Mouse (Mus musculus): ENCODE data around the gene Epb41l1. TPM values are rescaled to one million over a fixed set of nuclear protein-coding genes. Genes with fewer than 3 reads are reported as not detected.
"Not testable (repeated sequence)": the region's sequence is repeated elsewhere in the genome, so short reads cannot be mapped to it uniquely, and the experiment has no call there.

Epb41l1 gene
- polyA plus RNA-seq, 1 experiment from 2014 or later: 3.3 TPM

- Histone ChIP-seq H3K9ac (no peak overlapping the region), H3K4me3 (replicated peaks) (no peak overlapping the region), H3K4me1 (peaks cover 7% of the 10 kb centered on the region; the same call in 1 of the 2 replicates), H3K27ac (no peak overlapping the region), H3K36me3 (no peaks in the 10 kb centered on the region), H3K9me3 (no peaks in the 10 kb centered on the region), H3K4me2 (no peak overlapping the region), H3K27me3 (replicated peaks) (no peaks in the 10 kb centered on the region)
- 11% methylated on average over 3 of the region's 3 CpGs for WGBS
- ATAC-seq (ENCODE audit: insufficient read depth, low FRiP score, low read depth): peak; percentile 65; the same call in 1 of the 2 replicates
These were observed 13.7 kb upstream of the Epb41l1 start for GRCm38 (mm10) chr2:156406987-156407386.

DNA sequence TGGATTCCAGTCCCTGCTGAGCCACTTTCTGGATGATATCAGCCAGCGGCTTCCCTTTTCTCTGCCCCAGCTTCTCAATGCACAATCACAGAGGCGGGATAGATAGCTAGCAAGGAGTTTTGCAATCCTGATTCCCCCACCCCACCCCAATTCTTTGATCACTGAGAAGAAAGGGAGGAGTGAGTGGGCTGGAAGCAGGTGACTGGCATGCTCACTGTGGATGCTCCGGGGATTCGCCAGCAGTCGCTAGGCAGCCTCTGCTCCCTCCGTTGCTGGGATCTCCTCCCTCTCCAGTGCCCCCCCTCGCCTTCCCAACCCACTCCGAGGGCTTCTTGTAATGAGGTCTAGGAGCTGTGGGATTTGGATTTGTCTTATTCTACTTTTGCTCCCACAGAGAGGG lies 12.5 kb upstream of the Epb41l1 start:
- peaks cover 7% of the 10 kb centered on the region; the same call in 1 of the 2 replicates for H3K4me1 ChIP-seq
- H3K4me3 ChIP-seq (replicated peaks): no peak overlapping the region
- no peak overlapping the region for H3K4me2 ChIP-seq
- no peaks in the 10 kb centered on the region for H3K9me3 ChIP-seq
- no peaks in the 10 kb centered on the region for H3K36me3 ChIP-seq
- no peak for ATAC-seq (ENCODE audit: insufficient read depth, low FRiP score, low read depth)
- H3K27ac ChIP-seq: no peak overlapping the region
- WGBS: 38% methylated on average over 8 of the region's 8 CpGs
- H3K9ac ChIP-seq: no peak overlapping the region
- no peaks in the 10 kb centered on the region for H3K27me3 ChIP-seq (replicated peaks)

GRCm38 (mm10) chr2:156411348-156411747 lies 9.4 kb upstream of the Epb41l1 start:
- H3K9ac ChIP-seq; H3K27me3 ChIP-seq (replicated peaks); H3K27ac ChIP-seq; H3K36me3 ChIP-seq; H3K9me3 ChIP-seq; H3K4me1 ChIP-seq; H3K4me2 ChIP-seq; H3K4me3 ChIP-seq (replicated peaks); ATAC-seq (ENCODE audit: insufficient read depth, low FRiP score, low read depth): not testable (repeated sequence)
- WGBS: 79% methylated on average over 5 of the region's 7 CpGs

DNA sequence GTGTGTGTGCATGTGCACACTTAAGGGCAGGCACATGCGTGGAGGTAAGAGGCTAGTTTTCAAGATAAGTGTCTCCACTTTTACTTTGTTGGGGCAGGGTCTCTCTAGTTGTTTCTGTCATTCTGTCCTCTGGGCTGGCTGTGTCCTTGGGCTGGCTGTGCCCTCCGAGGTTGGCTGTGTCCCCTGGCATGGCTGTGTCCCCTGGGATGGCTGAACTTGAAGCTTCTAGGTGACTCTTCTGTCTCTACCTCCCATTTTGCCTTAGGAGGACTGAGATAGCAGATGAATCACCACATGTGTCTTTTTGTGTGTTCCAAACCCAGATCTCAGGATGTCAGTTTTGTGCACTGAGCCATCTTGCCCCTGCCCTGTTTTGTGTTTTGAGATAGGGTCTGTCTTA lies 5.7 kb upstream of the Epb41l1 start:
- H3K4me3 ChIP-seq (replicated peaks): no peak overlapping the region
- no peak overlapping the region for H3K4me2 ChIP-seq
- no peaks in the 10 kb centered on the region for H3K27me3 ChIP-seq (replicated peaks)
- ATAC-seq (ENCODE audit: insufficient read depth, low FRiP score, low read depth): no peak
- no peaks in the 10 kb centered on the region for H3K4me1 ChIP-seq
- WGBS: 76% methylated on average over 2 of the region's 2 CpGs
- H3K9me3 ChIP-seq: no peaks in the 10 kb centered on the region
- H3K9ac ChIP-seq: no peak overlapping the region
- H3K27ac ChIP-seq: no peak overlapping the region
- no peaks in the 10 kb centered on the region for H3K36me3 ChIP-seq

GRCm38 (mm10) chr2:156415674-156416073 lies 5.0 kb upstream of the Epb41l1 start:
- Histone ChIP-seq H3K36me3 (no peaks in the 10 kb centered on the region), H3K27me3 (replicated peaks) (peaks cover 6% of the 10 kb centered on the region; the same call in 1 of the 2 replicates), H3K9ac (no peak overlapping the region), H3K9me3 (no peaks in the 10 kb centered on the region), H3K4me1 (peaks cover 6% of the 10 kb centered on the region; the same call in 1 of the 2 replicates), H3K4me2 (no peak overlapping the region), H3K27ac (no peak overlapping the region), H3K4me3 (replicated peaks) (no peak overlapping the region)
- WGBS: 66% methylated on average over 5 of the region's 5 CpGs
- ATAC-seq (ENCODE audit: insufficient read depth, low FRiP score, low read depth): no peak

DNA sequence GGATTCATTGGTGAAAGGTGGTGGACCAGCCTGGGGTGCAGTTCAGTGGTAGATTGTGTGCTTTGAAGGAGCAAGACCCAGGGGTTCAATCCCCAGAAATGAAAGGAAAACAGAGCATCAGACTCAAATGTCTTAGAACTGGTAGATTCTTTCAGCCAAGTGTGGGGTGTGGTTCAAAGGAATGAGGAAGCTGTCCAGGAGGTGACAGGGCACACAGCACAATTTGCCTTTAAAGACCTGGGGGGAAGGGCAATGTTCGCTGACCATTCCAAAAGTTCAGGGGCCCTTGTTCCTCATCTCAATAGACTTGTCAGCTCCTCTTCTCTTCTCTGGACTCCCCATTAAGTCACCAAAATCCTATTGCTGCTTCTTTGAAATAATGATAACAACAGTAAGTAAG lies 3.5 kb upstream of the Epb41l1 start:
- no peak for ATAC-seq (ENCODE audit: insufficient read depth, low FRiP score, low read depth)
- Histone ChIP-seq H3K27ac (no peak overlapping the region), H3K4me1 (peaks cover 16% of the 10 kb centered on the region), H3K9me3 (no peaks in the 10 kb centered on the region), H3K4me2 (no peak overlapping the region), H3K9ac (no peak overlapping the region), H3K36me3 (no peaks in the 10 kb centered on the region), H3K27me3 (replicated peaks) (peaks cover 11% of the 10 kb centered on the region; the same call in 1 of the 2 replicates), H3K4me3 (replicated peaks) (no peak overlapping the region)
- 46% methylated on average over 1 of the region's 1 CpGs for WGBS

- Histone ChIP-seq H3K4me1 (peaks cover 19% of the 10 kb centered on the region), H3K36me3 (no peaks in the 10 kb centered on the region), H3K9me3 (no peaks in the 10 kb centered on the region), H3K9ac (no peak overlapping the region), H3K4me3 (replicated peaks) (no peak overlapping the region), H3K4me2 (no peak overlapping the region), H3K27me3 (replicated peaks) (peaks cover 12% of the 10 kb centered on the region), H3K27ac (no peak overlapping the region)
- ATAC-seq (ENCODE audit: insufficient read depth, low FRiP score, low read depth): no peak
- 82% methylated on average over 5 of the region's 5 CpGs for WGBS
These were observed 2.2 kb upstream of the Epb41l1 start for GRCm38 (mm10) chr2:156418467-156418866.

- peak; percentile 9; the same call in 1 of the 2 replicates for ATAC-seq (ENCODE audit: insufficient read depth, low FRiP score, low read depth)
- H3K4me2 ChIP-seq: peak overlapping the region; percentile 98
- H3K27ac ChIP-seq: no peak overlapping the region
- no peaks in the 10 kb centered on the region for H3K9me3 ChIP-seq
- 19% methylated on average over 14 of the region's 14 CpGs for WGBS
- H3K36me3 ChIP-seq: no peaks in the 10 kb centered on the region
- peaks cover 19% of the 10 kb centered on the region for H3K27me3 ChIP-seq (replicated peaks)
- peaks cover 22% of the 10 kb centered on the region for H3K4me1 ChIP-seq
- peak overlapping the region; percentile 56; the same call in 1 of the 2 replicates for H3K9ac ChIP-seq
- H3K4me3 ChIP-seq (replicated peaks): peak overlapping the region; percentile 63
These were observed 399 bp upstream of the Epb41l1 start for GRCm38 (mm10) chr2:156420327-156420693.

DNA sequence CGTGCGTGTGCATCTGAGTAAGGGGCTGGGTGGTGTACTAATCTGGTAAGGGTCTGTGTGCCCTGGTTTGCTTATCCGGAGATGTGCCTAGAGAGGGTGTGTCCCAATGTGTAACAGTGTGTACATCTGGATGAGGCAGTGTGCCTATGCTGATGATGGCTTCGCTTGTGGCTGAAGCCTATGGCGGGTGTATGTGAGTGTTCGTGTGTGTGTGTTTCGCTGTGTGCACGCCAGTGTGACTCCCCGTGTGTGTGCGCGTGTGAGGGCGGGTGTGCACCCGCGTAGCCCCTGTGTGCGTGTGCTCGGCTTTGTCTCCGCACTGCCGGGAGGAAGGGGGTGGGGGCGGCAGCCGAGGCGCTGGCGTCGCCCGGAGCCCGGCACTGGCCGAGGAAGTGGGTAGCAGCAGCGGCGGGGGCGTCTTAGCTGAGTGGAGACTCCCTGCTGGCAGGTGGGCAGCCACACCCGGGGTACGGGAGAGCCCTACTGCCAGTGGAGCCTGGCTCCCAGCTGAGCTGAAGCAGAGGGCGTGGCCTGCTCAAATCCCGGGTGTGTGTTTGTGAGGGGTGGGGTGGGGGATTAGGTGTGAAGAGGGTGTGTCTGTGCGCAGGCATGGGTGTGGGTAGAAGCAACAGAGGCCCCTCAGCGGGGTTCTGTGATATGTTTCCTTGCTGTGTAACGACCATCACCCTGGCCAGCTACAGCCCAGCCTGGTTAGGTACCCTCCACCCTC lies 837 bp downstream of the Epb41l1 start:
- WGBS: under 1% methylated on average over 36 of the region's 36 CpGs
- H3K27me3 ChIP-seq (replicated peaks): peaks cover 19% of the 10 kb centered on the region
- peak overlapping the region; percentile 56; the same call in 1 of the 2 replicates for H3K9ac ChIP-seq
- H3K4me2 ChIP-seq: peak overlapping the region; percentile 98
- no peaks in the 10 kb centered on the region for H3K9me3 ChIP-seq
- peak overlapping the region; percentile 63 for H3K4me3 ChIP-seq (replicated peaks)
- peak; percentile 57 for ATAC-seq (ENCODE audit: insufficient read depth, low FRiP score, low read depth)
- H3K4me1 ChIP-seq: peaks cover 23% of the 10 kb centered on the region
- H3K27ac ChIP-seq: peak overlapping the region; percentile 65
- H3K36me3 ChIP-seq: no peaks in the 10 kb centered on the region

- peaks cover 23% of the 10 kb centered on the region for H3K4me1 ChIP-seq
- no peak overlapping the region for H3K9ac ChIP-seq
- ATAC-seq (ENCODE audit: insufficient read depth, low FRiP score, low read depth): peak; percentile 27; the same call in 1 of the 2 replicates
- 8% methylated on average over 7 of the region's 8 CpGs for WGBS
- 0 out of 2 replicates have a peak overlapping the region, but pooled peaks have one; percentile 35 for H3K27ac ChIP-seq
- H3K4me3 ChIP-seq (replicated peaks): no peak overlapping the region
- no peaks in the 10 kb centered on the region for H3K36me3 ChIP-seq
- peak overlapping the region; percentile 98 for H3K4me2 ChIP-seq
- H3K27me3 ChIP-seq (replicated peaks): peaks cover 19% of the 10 kb centered on the region
- H3K9me3 ChIP-seq: no peaks in the 10 kb centered on the region
These were observed 1.9 kb downstream of the Epb41l1 start for GRCm38 (mm10) chr2:156422631-156423030.

DNA sequence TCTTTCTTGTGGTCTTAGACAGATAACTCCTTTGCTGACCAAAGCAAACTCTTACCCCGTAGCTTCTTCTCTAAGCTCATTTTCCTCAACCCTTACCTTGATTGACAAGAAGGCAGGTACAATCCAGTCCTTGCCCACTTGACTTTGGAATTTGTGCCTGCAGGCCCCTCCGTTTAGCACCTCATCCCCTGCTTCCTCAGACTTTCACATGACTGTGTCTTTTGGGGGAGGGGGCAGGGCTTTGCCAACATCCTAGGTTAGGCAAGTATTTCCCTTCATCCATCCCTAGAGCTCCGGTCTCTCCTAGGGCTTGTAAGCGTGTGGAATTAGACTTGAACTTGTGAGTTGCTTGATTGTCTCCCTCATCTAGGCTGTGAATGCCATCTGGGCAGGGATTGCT lies 3.0 kb downstream of the Epb41l1 start:
- 83% methylated on average over 4 of the region's 4 CpGs for WGBS
- no peaks in the 10 kb centered on the region for H3K9me3 ChIP-seq
- no peaks in the 10 kb centered on the region for H3K36me3 ChIP-seq
- no peak overlapping the region for H3K27ac ChIP-seq
- peaks cover 19% of the 10 kb centered on the region for H3K27me3 ChIP-seq (replicated peaks)
- H3K4me2 ChIP-seq: no peak overlapping the region
- H3K4me1 ChIP-seq: peaks cover 23% of the 10 kb centered on the region
- no peak for ATAC-seq (ENCODE audit: insufficient read depth, low FRiP score, low read depth)
- no peak overlapping the region for H3K4me3 ChIP-seq (replicated peaks)
- H3K9ac ChIP-seq: no peak overlapping the region

- Histone ChIP-seq H3K4me2 (no peak overlapping the region), H3K27ac (no peak overlapping the region)
- 38% methylated on average over 2 of the region's 2 CpGs for whole genome bisulfite sequencing
These were observed 4.9 kb downstream of the Epb41l1 start for GRCm38 (mm10) chr2:156425618-156426017.

More at GRCm38 (mm10) chr2:156425618-156426017, 4.9 kb downstream of the Epb41l1 start:
- H3K9ac ChIP-seq: no peak overlapping the region
- H3K36me3 ChIP-seq: no peaks in the 10 kb centered on the region
- ATAC-seq (ENCODE audit: insufficient read depth, low FRiP score, low read depth): 0 out of 2 replicates have a peak, but pooled peaks have one; percentile 23
- peaks cover 18% of the 10 kb centered on the region for H3K4me1 ChIP-seq
- peaks cover 13% of the 10 kb centered on the region for H3K27me3 ChIP-seq (replicated peaks)
- H3K9me3 ChIP-seq: no peaks in the 10 kb centered on the region
- no peak overlapping the region for H3K4me3 ChIP-seq (replicated peaks)

All from stomach, embryonic 15.5 days (tissue).